Mouse (Mus musculus): ENCODE results near the gene Rapgef2. TPM values are rescaled to one million over a fixed set of nuclear protein-coding genes. Genes with fewer than 3 reads are reported as not detected.
"Not testable (repeated sequence)": the region's sequence is repeated elsewhere in the genome, so short reads cannot be mapped to it uniquely, and the experiment has no call there.

The Rapgef2 gene
- polyA plus RNA-seq, 1 experiment from 2014 or later = 4.4 TPM

- H3K9me3 ChIP-seq = no peaks in the 10 kb centered on the region
- H3K4me1 ChIP-seq = peaks cover 37% of the 10 kb centered on the region
- no peak for DNase-seq (ENCODE audit: extremely low spot score, low spot score)
- H3K36me3 ChIP-seq (replicated peaks) = no peaks in the 10 kb centered on the region
- WGBS = 86% methylated on average over 8 of the region's 8 CpGs
- H3K27me3 ChIP-seq (ENCODE audit: poor library complexity, severe bottlenecking) = no peaks in the 10 kb centered on the region
- no peak overlapping the region for H3K27ac ChIP-seq
- no peak overlapping the region for H3K4me3 ChIP-seq
Observed at GRCm38 (mm10) chr3:79242298-79242697, 44.0 kb downstream of the Rapgef2 start.

GRCm38 (mm10) chr3:79239066-79239462 lies 47.3 kb downstream of the Rapgef2 start:
- Histone ChIP-seq H3K27me3 (ENCODE audit: poor library complexity, severe bottlenecking) (no peaks in the 10 kb centered on the region), H3K4me3 (no peak overlapping the region), H3K27ac (no peak overlapping the region), H3K4me1 (peaks cover 37% of the 10 kb centered on the region), H3K9me3 (no peaks in the 10 kb centered on the region), H3K36me3 (replicated peaks) (no peaks in the 10 kb centered on the region)
- DNase-seq (ENCODE audit: extremely low spot score, low spot score) = no peak
- 94% methylated on average over 5 of the region's 6 CpGs for WGBS

- Histone ChIP-seq H3K9me3 (no peaks in the 10 kb centered on the region), H3K4me3 (no peak overlapping the region), H3K36me3 (replicated peaks) (no peaks in the 10 kb centered on the region), H3K27ac (no peak overlapping the region), H3K27me3 (ENCODE audit: poor library complexity, severe bottlenecking) (no peaks in the 10 kb centered on the region), H3K4me1 (peaks cover 37% of the 10 kb centered on the region)
- DNase-seq (ENCODE audit: extremely low spot score, low spot score) = no peak
- 86% methylated on average over 4 of the region's 4 CpGs for WGBS
Observed at GRCm38 (mm10) chr3:79238456-79239065, 47.8 kb downstream of the Rapgef2 start.

GRCm38 (mm10) chr3:79237619-79238342 lies 48.5 kb downstream of the Rapgef2 start:
- Histone ChIP-seq H3K4me3 (no peak overlapping the region), H3K27me3 (ENCODE audit: poor library complexity, severe bottlenecking) (no peaks in the 10 kb centered on the region), H3K36me3 (replicated peaks) (no peaks in the 10 kb centered on the region), H3K9me3 (no peaks in the 10 kb centered on the region), H3K27ac (no peak overlapping the region), H3K4me1 (peaks cover 30% of the 10 kb centered on the region; the same call in 1 of the 2 replicates)
- WGBS = 91% methylated on average over 9 of the region's 9 CpGs
- no peak for DNase-seq (ENCODE audit: extremely low spot score, low spot score)

GRCm38 (mm10) chr3:79234485-79234884 lies 51.8 kb downstream of the Rapgef2 start:
- 80% methylated on average over 3 of the region's 3 CpGs for WGBS
- H3K9me3 ChIP-seq = no peaks in the 10 kb centered on the region
- H3K36me3 ChIP-seq (replicated peaks) = no peaks in the 10 kb centered on the region
- H3K27ac ChIP-seq = no peak overlapping the region
- no peak for DNase-seq (ENCODE audit: extremely low spot score, low spot score)
- peaks cover 30% of the 10 kb centered on the region; the same call in 1 of the 2 replicates for H3K4me1 ChIP-seq
- no peak overlapping the region for H3K4me3 ChIP-seq
- no peaks in the 10 kb centered on the region for H3K27me3 ChIP-seq (ENCODE audit: poor library complexity, severe bottlenecking)

GRCm38 (mm10) chr3:79233478-79234415 lies 52.6 kb downstream of the Rapgef2 start:
- H3K27ac ChIP-seq = no peak overlapping the region
- WGBS = 95% methylated on average over 11 of the region's 13 CpGs
- no peaks in the 10 kb centered on the region for H3K27me3 ChIP-seq (ENCODE audit: poor library complexity, severe bottlenecking)
- peaks cover 27% of the 10 kb centered on the region; the same call in 1 of the 2 replicates for H3K4me1 ChIP-seq
- H3K9me3 ChIP-seq = no peaks in the 10 kb centered on the region
- DNase-seq (ENCODE audit: extremely low spot score, low spot score) = no peak
- H3K4me3 ChIP-seq = no peak overlapping the region
- H3K36me3 ChIP-seq (replicated peaks) = no peaks in the 10 kb centered on the region

GRCm38 (mm10) chr3:79230718-79231117 lies 55.6 kb downstream of the Rapgef2 start:
- no peaks in the 10 kb centered on the region for H3K27me3 ChIP-seq (ENCODE audit: poor library complexity, severe bottlenecking)
- H3K27ac ChIP-seq = no peak overlapping the region
- no peak overlapping the region for H3K4me3 ChIP-seq
- peaks cover 8% of the 10 kb centered on the region for H3K4me1 ChIP-seq
- 98% methylated on average over 4 of the region's 4 CpGs for WGBS
- DNase-seq (ENCODE audit: extremely low spot score, low spot score) = no peak
- no peaks in the 10 kb centered on the region for H3K9me3 ChIP-seq
- H3K36me3 ChIP-seq (replicated peaks) = no peaks in the 10 kb centered on the region

GRCm38 (mm10) chr3:79229546-79229945 lies 56.8 kb downstream of the Rapgef2 start:
- no peaks in the 10 kb centered on the region for H3K9me3 ChIP-seq
- no peak overlapping the region for H3K27ac ChIP-seq
- no peaks in the 10 kb centered on the region for H3K27me3 ChIP-seq (ENCODE audit: poor library complexity, severe bottlenecking)
- H3K4me1 ChIP-seq = peaks cover 3% of the 10 kb centered on the region
- H3K4me3 ChIP-seq = no peak overlapping the region
- no peak for DNase-seq (ENCODE audit: extremely low spot score, low spot score)
- no peaks in the 10 kb centered on the region for H3K36me3 ChIP-seq (replicated peaks)
- 82% methylated on average over 6 of the region's 6 CpGs for WGBS

GRCm38 (mm10) chr3:79228304-79228703 lies 58.0 kb downstream of the Rapgef2 start:
- Histone ChIP-seq H3K9me3 (no peaks in the 10 kb centered on the region), H3K4me1 (peaks cover 9% of the 10 kb centered on the region), H3K36me3 (replicated peaks) (no peaks in the 10 kb centered on the region), H3K27ac (no peak overlapping the region), H3K27me3 (ENCODE audit: poor library complexity, severe bottlenecking) (no peaks in the 10 kb centered on the region), H3K4me3 (no peak overlapping the region)
- DNase-seq (ENCODE audit: extremely low spot score, low spot score) = no peak

GRCm38 (mm10) chr3:79227356-79228088 lies 58.8 kb downstream of the Rapgef2 start:
- Histone ChIP-seq H3K27ac (no peak overlapping the region), H3K27me3 (ENCODE audit: poor library complexity, severe bottlenecking) (no peaks in the 10 kb centered on the region), H3K4me1 (peaks cover 12% of the 10 kb centered on the region), H3K36me3 (replicated peaks) (no peaks in the 10 kb centered on the region), H3K4me3 (no peak overlapping the region), H3K9me3 (no peaks in the 10 kb centered on the region)
- 91% methylated on average over 17 of the region's 17 CpGs for WGBS
- no peak for DNase-seq (ENCODE audit: extremely low spot score, low spot score)

GRCm38 (mm10) chr3:79226807-79227206 lies 59.5 kb downstream of the Rapgef2 start:
- not testable (repeated sequence) for DNase-seq (ENCODE audit: extremely low spot score, low spot score); H3K27me3 ChIP-seq (ENCODE audit: poor library complexity, severe bottlenecking); H3K4me3 ChIP-seq; H3K36me3 ChIP-seq (replicated peaks); H3K9me3 ChIP-seq; H3K27ac ChIP-seq
- 95% methylated on average over 1 of the region's 1 CpGs for WGBS
- H3K4me1 ChIP-seq = peaks cover 19% of the 10 kb centered on the region

GRCm38 (mm10) chr3:79225888-79226287 lies 60.4 kb downstream of the Rapgef2 start:
- DNase-seq (ENCODE audit: extremely low spot score, low spot score) = no peak
- 91% methylated on average over 6 of the region's 6 CpGs for WGBS
- H3K27ac ChIP-seq = no peak overlapping the region
- H3K4me1 ChIP-seq = peaks cover 28% of the 10 kb centered on the region
- H3K36me3 ChIP-seq (replicated peaks) = no peaks in the 10 kb centered on the region
- no peak overlapping the region for H3K4me3 ChIP-seq
- no peaks in the 10 kb centered on the region for H3K27me3 ChIP-seq (ENCODE audit: poor library complexity, severe bottlenecking)
- H3K9me3 ChIP-seq = no peaks in the 10 kb centered on the region
